ENCODE assay signal across 12 mouse cellular contexts in genomic region chr9:60920673-60921062, GRCm38 (mm10).
DNase-seq lines count a peak whose midpoint lies in the region; ATAC-seq and TF ChIP-seq lines count a peak whose summit lies in the region.
"Had no signal": no experiment of that assay in that cellular context is flagged by ENCODE, and none has a peak within 500 bp of the region (broad histone marks: within the 10 kb centered on the region; RNA-seq: fewer than 3 reads in every experiment).

No protein-coding gene starts in this region.

- peak; percentile 13 for DNase-seq in kidney, postnatal 0 days (ENCODE audit: low spot score)
- no peak for DNase-seq in kidney, adult 8-10 months
- DNase-seq in adipocyte (ENCODE audit: low spot score): peak; percentile 40
- DNase-seq in thymus, adult 2 months: no peak
- DNase-seq in right cerebral cortex, postnatal 36 days (ENCODE audit: low spot score in 2 of 2): no peak
- no peak for DNase-seq in liver, embryonic 11.5 days (ENCODE audit: low spot score)
- DNase-seq: heart, adult 2 months; right cerebral cortex, postnatal 25 days; thymus, postnatal 25 days had no signal

- 19% methylated on average over 10 of the region's 10 CpGs for WGBS in kidney, postnatal 0 days
- 89% methylated on average over 10 of the region's 10 CpGs for WGBS in thymus, adult 2 months
- WGBS in liver, embryonic 11.5 days: 54% methylated on average over 10 of the region's 10 CpGs

- H3K9ac ChIP-seq in kidney, postnatal 0 days (ENCODE audit: low read depth, low read length): no peak overlapping the region
- no peak overlapping the region for H3K9ac ChIP-seq in liver, embryonic 11.5 days (ENCODE audit: low read depth, low read length)
- H3K9ac ChIP-seq: liver, embryonic 15.5 days had no signal

- TF ChIP-seq POLR2A in embryonic fibroblast, embryonic 13.5 days (IDR thresholded peaks at IDR 0.05; ENCODE audit: low read depth, low read length): no peak
- TF ChIP-seq POLR2A in thymus, adult 2 months (IDR thresholded peaks at IDR 0.05; ENCODE audit: control insufficient read depth, extremely low read depth, insufficient read depth, low read length, poor library complexity): no peak

- H3K27ac ChIP-seq in kidney, postnatal 0 days: 0 out of 2 replicates have a peak overlapping the region, but pooled peaks have one; percentile 16
- peak overlapping the region; percentile 49; the same call in 1 of the 2 replicates for H3K27ac ChIP-seq in embryonic fibroblast, embryonic 13.5 days (ENCODE audit: insufficient read depth, low read length)
- no peak overlapping the region for H3K27ac ChIP-seq in thymus, adult 2 months (ENCODE audit: control insufficient read depth, insufficient read depth, low read length)
- no peak overlapping the region for H3K27ac ChIP-seq in liver, embryonic 11.5 days (ENCODE audit: low read depth, low read length)
- H3K27ac ChIP-seq: heart, adult 2 months; liver, embryonic 15.5 days had no signal

- no peaks in the 10 kb centered on the region for H3K27me3 ChIP-seq in kidney, postnatal 0 days (ENCODE audit: insufficient read depth, low read length)
- no peaks in the 10 kb centered on the region for H3K27me3 ChIP-seq in thymus, adult 2 months (ENCODE audit: control insufficient read depth, insufficient read depth, low read length)
- no peaks in the 10 kb centered on the region for H3K27me3 ChIP-seq in liver, embryonic 11.5 days (replicated peaks; ENCODE audit: control insufficient read depth, insufficient read depth, low read length)
- H3K27me3 ChIP-seq: liver, embryonic 15.5 days had no signal

- peaks cover 8% of the 10 kb centered on the region for H3K4me1 ChIP-seq in kidney, postnatal 0 days (replicated peaks; ENCODE audit: insufficient read depth, low read length)
- no peaks in the 10 kb centered on the region for H3K4me1 ChIP-seq in embryonic fibroblast, embryonic 13.5 days (ENCODE audit: control insufficient read depth, insufficient read depth, low read length)
- no peaks in the 10 kb centered on the region for H3K4me1 ChIP-seq in thymus, adult 2 months (replicated peaks; ENCODE audit: control insufficient read depth, insufficient read depth, low read length)
- H3K4me1 ChIP-seq in liver, embryonic 11.5 days (replicated peaks; ENCODE audit: control insufficient read depth, insufficient read depth, low read length): no peaks in the 10 kb centered on the region
- H3K4me1 ChIP-seq: liver, embryonic 15.5 days had no signal

- H3K4me3 ChIP-seq in kidney, postnatal 0 days (replicated peaks; ENCODE audit: low read depth, low read length): no peak overlapping the region
- no peak overlapping the region for H3K4me3 ChIP-seq in embryonic fibroblast, embryonic 13.5 days (ENCODE audit: insufficient read depth, low read length)
- no peak overlapping the region for H3K4me3 ChIP-seq in thymus, adult 2 months (ENCODE audit: control insufficient read depth, insufficient read depth, low read length)
- no peak overlapping the region for H3K4me3 ChIP-seq in liver, embryonic 11.5 days (ENCODE audit: low read depth, low read length)
- H3K4me3 ChIP-seq: heart, adult 2 months; liver, embryonic 15.5 days had no signal

- no peaks in the 10 kb centered on the region for H3K36me3 ChIP-seq in kidney, postnatal 0 days (ENCODE audit: insufficient read depth, low read length)
- no peaks in the 10 kb centered on the region for H3K36me3 ChIP-seq in thymus, adult 2 months (ENCODE audit: control insufficient read depth, insufficient read depth, low read length)
- H3K36me3 ChIP-seq in liver, embryonic 11.5 days (ENCODE audit: control insufficient read depth, insufficient read depth, low read length): no peaks in the 10 kb centered on the region
- H3K36me3 ChIP-seq: liver, embryonic 15.5 days had no signal

- no peaks in the 10 kb centered on the region for H3K9me3 ChIP-seq in kidney, postnatal 0 days (replicated peaks; ENCODE audit: low read length)
- no peaks in the 10 kb centered on the region for H3K9me3 ChIP-seq in liver, embryonic 11.5 days (ENCODE audit: control insufficient read depth, low read length)
- H3K9me3 ChIP-seq: liver, embryonic 15.5 days had no signal

- no peak for TF ChIP-seq CTCF in kidney, postnatal 0 days (IDR thresholded peaks at IDR 0.05; ENCODE audit: low read depth)
- no peak for TF ChIP-seq CTCF in embryonic fibroblast, embryonic 13.5 days (IDR thresholded peaks at IDR 0.05; ENCODE audit: borderline replicate concordance, insufficient read depth, low read length)
- TF ChIP-seq CTCF in thymus, adult 2 months (IDR thresholded peaks at IDR 0.05; ENCODE audit: borderline replicate concordance, control insufficient read depth, extremely low read depth, insufficient read depth, low read length, poor library complexity): no peak

- H3K4me2 ChIP-seq in kidney, postnatal 0 days (ENCODE audit: low read length): 0 out of 2 replicates have a peak overlapping the region, but pooled peaks have one; percentile 10
- H3K4me2 ChIP-seq in liver, embryonic 11.5 days: no peak overlapping the region
- H3K4me2 ChIP-seq: liver, embryonic 15.5 days had no signal

- ATAC-seq in kidney, postnatal 0 days (replicated peaks; ENCODE audit: low FRiP score, low read depth): no peak
- ATAC-seq in megakaryocyte-erythroid progenitor cell, adult 5-6 weeks (replicated peaks; ENCODE audit: low FRiP score, low TSS enrichment, poor library complexity, severe bottlenecking): peak; percentile 71
- no peak for ATAC-seq in liver, embryonic 11.5 days (replicated peaks; ENCODE audit: low FRiP score)

Comparison
In these comparisons a context has a peak if more than half of its experiments do, and no peak if none do; other contexts are left out.
1. DNase-seq: peak in kidney, postnatal 0 days (single experiment) and adipocyte (single experiment); none in kidney, adult 8-10 months (0 of 2), thymus, adult 2 months (single experiment), right cerebral cortex, postnatal 36 days (0 of 2) and liver, embryonic 11.5 days (single experiment).
2. H3K27ac ChIP-seq: peak in kidney, postnatal 0 days (single experiment) and embryonic fibroblast, embryonic 13.5 days (single experiment); none in thymus, adult 2 months (single experiment) and liver, embryonic 11.5 days (single experiment).